Mouse (Mus musculus) yolk sac, embryonic 10.5 days (tissue): ENCODE measurements around the gene H2afv.
"Not testable (repeated sequence)": the region's sequence is repeated elsewhere in the genome, so short reads cannot be mapped to it uniquely, and the experiment has no call there.

Experiments used
- DNase-seq: peaks from one replicate; pipeline ENCODE4 v3.0.0-alpha.2; 2017; ENCODE audit warnings: low spot score

H2afv gene

DNA sequence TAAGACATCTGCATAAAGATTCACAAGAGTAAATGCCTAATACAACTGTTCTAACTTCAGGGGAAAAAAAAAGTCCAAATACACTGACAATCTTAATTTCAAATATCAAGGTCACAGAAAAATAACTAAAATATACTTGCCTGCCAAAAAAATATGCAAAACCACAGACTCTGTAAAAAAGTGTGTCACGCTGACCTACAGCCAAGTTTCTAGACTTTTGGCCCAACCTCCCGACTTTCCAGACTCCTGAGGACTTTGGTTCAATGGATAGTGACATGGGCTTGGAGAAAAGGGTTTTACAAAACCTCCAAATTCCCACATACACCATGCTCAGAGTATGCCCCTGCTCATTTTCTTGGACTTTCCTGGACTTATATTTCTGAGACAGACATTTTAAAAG is 24.3 kb upstream of the H2afv start:
- no peak for DNase-seq

DNA sequence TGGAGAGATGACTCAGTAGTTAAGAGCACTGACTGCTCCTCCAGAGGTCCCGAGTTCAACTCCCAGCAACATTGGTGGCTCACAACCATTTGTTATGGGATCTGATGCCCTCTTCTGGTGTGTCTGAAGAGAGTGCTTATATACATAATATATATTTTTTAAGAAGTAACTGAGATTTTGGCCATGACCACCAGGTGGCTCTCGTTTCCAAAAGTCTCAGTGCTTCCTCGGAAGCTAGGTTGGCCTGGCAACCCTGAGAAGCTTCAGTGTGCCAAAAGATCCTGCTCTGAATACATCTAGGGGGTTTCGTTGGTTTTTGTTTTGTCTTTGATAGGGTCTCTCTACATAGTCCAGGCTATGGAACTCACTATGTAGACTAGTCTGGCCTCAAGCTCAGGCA is 20.9 kb upstream of the H2afv start:
- DNase-seq = peak; percentile 40

DNA sequence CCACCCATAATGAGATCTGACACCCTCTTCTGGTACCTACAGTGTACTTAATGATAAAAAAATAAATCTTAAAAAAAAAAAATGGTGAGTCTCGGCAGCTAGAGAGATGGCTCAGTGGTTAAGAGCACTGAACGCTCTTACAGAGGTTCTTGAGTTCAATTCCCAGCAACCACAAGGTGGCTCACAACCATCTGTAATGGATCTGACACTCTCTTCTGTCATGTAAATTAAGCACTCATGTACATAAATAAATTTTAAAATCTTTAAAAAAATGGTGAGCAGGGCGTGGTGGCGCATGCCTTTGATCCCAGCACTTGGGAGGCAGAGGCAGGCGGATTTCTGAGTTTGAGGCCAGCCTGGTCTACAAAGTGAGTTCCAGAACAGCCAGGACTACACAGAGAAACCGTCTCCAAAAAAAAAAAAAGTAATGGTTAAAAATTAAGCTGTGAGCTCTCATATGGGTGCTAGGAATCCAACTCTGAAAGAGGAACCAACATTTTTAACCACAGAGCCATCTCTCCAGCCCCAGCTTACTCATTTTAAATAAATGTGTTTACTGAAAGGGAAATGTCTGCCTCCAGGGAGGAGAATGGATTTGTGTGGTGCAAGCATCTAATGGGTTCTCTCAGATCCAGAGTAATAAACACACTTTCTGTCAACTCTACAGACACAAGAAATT is 19.1 kb upstream of the H2afv start:
- no peak for DNase-seq

DNA sequence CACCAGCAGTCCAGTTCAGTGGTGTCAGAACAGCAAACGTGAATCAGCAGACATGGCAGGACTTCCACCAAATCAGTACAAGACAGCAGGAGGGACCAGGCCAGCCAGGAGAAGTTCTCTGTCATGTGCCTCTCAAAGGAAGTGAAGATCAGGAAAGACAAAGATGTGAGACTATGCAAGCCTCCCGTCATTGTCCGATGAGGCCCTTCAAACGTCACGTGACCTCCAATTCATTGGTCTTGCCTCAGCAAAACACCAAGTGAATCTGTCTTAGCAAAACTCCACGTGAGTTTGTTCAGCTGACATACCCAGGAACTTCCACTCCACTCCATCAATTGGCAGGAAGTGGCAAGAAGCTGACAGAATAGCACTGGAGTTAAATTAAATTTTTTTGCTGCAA is 11.8 kb upstream of the H2afv start:
- DNase-seq = no peak

GRCm38 (mm10) chr11:6448155-6448554 is 3.9 kb upstream of the H2afv start:
- DNase-seq = not testable (repeated sequence)

- no peak for DNase-seq
Observed at GRCm38 (mm10) chr11:6447493-6447892, 3.2 kb upstream of the H2afv start.

GRCm38 (mm10) chr11:6445951-6446350 is 1.7 kb upstream of the H2afv start:
- DNase-seq = no peak

DNA sequence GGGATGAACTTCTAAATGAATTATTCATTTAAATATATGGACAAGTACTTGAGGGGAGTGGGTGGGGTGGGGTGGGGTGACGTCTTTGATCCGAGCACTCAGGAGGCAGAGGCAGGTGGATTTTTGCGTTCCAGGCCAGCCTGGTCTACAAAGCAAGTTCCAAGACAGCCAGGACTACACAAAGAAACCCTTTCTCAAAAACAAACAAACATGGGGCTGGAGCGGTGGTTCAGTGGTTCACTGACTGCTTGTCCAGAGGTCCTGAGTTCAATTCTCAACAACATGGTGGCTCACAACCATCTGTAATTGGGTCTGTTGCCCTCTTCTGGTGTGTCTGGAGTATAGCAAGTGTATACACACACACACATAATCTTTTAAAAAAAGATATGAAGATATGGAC is 1.2 kb upstream of the H2afv start:
- DNase-seq = no peak

GRCm38 (mm10) chr11:6443727-6444076 is 541 bp downstream of the H2afv start:
- DNase-seq = no peak

DNA sequence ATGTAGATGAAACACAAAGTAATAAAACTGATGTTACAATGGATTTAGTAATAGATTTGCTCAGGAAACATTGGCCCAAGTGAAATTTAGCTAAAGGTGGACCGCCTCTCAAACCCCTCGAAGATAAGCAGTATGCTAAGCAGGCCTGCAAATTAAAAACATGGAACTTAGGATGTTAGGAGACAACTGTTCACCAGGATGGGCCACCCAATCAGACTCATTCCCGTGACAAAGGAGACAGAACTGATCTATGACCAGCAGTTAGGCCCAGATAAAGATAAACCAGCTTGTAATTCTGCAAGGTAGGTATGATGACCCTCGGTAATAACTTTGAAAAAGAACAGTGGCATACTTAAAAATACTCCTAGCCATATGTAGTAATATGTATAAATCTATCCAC is 1.1 kb downstream of the H2afv start:
- DNase-seq = no peak

DNA sequence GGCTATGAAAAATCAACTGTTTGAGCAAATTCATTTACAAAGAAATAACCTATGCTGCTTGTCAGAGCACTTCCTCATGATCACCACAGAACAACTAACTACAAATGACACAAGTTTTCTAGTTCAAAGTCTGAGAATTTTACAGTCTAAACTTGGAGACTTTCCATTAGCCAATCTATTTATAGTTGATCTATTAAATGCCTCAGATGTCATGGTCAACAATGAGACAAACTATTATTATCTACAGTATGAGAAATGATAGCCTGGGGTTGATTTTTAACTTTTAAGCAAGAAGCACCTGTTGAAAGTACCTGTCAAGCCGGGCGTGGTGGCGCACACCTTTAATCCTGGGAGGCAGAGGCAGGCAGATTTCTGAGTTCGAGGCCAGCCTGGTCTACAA is 1.7 kb downstream of the H2afv start:
- DNase-seq = no peak

GRCm38 (mm10) chr11:6440171-6440570 is 4.1 kb downstream of the H2afv start:
- no peak for DNase-seq

GRCm38 (mm10) chr11:6437667-6438066 is 6.6 kb downstream of the H2afv start:
- no peak for DNase-seq

GRCm38 (mm10) chr11:6436442-6436841 is 7.8 kb downstream of the H2afv start:
- DNase-seq = no peak

DNA sequence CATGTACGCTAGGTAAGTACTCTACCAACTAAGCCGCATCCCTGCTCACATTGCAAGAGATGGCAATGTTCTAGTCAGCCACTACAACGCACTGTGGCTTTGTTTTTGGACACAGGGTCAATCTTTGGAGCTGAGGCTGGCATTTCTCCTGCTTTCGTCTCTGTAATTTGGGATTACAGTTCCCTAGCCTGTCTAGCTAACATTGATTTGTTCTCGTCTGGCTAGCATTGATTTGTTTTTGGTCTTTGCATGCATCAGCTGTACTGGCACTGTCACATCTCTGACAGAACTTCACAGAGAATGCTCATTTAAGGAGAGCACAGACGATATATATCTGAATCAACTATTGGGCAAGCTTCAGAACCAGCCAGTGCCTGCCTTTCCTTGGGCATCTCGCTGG is 14.1 kb downstream of the H2afv start:
- DNase-seq = no peak

DNA sequence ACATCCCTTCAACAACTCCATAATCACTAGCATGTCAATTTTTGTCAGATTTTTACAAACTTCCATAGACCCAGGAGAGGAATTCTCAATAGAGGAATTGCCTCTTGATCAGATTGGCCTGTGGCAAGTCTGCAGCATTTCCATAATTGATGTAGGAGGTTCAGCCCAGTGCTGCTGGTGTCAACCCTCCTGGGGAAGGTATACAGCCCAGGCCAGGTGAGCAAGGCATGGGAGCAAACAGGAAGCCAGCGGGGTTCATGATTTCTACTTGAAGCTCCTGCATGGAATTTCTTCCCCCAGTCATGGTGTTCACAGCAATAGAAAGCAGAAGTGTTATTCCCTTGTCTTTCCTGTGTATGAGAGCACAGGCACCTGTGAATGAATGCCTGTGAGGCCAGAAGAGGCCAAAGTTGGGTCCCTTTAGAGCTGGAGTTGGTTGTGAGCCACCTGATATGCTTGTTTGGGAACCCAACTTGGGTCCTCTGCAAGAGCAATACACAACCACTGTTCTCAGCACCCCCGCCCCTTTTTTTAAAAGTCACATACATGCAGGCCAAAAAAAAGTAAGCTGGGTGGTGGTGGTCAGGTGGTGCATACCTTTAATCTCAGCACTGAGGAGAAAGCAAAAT is 23.4 kb downstream of the H2afv start:
- DNase-seq = no peak

DNA sequence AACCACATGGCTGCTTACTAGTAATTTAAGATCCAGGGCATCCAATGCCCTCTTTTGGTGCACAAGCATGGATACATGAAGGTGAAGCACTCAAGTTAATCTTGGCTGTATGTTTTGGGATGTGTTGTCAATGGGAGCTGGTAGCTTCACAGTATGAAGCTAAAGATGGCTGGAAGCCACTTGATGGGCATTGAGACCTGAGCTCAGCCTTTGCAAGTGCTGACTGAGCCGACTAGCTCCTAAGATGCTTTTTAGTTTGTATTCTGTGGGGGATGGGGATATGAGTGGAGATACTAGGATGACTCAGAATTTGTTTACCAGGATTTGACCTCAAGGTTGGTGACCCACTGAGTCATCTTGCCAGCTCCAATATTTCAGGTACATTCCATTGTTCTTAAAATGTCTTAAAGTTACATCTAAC is 23.9 kb downstream of the H2afv start:
- DNase-seq = peak; percentile 39

DNA sequence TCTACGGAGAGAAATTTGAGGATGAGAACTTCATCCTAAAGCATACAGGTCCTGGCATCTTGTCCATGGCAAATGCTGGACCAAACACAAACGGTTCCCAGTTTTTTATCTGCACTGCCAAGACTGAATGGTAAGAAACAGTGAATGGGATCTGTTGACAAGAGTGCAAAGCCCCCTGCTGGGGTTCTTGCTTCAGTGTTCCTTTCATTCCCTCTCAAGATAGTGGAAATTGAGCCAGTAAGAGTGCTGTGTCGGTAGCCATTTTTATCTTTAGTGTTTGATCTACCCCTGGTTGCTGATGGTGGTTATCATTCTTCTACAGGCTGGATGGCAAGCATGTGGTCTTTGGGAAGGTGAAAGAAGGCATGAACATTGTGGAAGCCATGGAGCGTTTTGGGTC is 25.1 kb downstream of the H2afv start:
- not testable (repeated sequence) for DNase-seq

DNA sequence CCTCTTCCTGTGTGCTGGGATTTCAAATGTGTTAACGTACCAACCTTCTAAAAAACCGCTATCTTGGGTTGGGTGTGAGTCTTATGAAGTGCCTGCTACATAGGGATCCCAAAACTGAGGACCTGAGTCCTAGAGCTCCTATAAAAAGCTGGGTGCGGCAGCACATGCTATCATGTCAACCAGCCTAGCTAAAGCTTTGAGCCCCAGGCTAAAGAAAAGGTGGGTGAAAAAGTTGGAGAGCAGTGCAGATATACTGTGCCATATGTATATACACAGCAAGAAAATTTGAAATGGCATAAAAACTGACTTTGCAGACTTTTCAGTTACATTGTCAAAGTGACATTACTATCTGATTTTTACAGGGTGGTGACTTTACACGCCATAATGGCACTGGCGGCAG is 25.5 kb downstream of the H2afv start:
- no peak for DNase-seq

DNA sequence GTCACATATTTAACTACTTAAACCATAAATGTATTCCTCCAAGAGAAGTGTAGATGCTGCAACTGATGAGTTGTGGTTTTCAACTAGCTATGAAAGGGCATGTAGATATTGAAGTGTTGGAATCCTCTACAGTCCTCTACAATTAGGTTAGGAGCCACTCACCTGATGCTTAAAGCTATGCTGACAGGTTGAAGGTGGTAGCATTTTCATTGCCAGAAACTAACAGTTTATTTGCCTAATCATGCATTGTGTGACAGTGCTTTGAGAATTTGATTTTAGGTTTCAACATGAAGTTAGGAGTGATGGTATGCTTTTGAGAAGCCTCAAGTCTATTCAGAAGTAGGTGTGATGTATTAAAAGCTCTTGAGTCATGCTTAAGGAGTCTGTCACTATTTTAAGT is 26.8 kb downstream of the H2afv start:
- DNase-seq = no peak

- no peak for DNase-seq
Observed at GRCm38 (mm10) chr11:6417069-6417468, 27.2 kb downstream of the H2afv start.

GRCm38 (mm10) chr11:6416405-6417034 is 27.7 kb downstream of the H2afv start:
- peak; percentile 79 for DNase-seq

DNA sequence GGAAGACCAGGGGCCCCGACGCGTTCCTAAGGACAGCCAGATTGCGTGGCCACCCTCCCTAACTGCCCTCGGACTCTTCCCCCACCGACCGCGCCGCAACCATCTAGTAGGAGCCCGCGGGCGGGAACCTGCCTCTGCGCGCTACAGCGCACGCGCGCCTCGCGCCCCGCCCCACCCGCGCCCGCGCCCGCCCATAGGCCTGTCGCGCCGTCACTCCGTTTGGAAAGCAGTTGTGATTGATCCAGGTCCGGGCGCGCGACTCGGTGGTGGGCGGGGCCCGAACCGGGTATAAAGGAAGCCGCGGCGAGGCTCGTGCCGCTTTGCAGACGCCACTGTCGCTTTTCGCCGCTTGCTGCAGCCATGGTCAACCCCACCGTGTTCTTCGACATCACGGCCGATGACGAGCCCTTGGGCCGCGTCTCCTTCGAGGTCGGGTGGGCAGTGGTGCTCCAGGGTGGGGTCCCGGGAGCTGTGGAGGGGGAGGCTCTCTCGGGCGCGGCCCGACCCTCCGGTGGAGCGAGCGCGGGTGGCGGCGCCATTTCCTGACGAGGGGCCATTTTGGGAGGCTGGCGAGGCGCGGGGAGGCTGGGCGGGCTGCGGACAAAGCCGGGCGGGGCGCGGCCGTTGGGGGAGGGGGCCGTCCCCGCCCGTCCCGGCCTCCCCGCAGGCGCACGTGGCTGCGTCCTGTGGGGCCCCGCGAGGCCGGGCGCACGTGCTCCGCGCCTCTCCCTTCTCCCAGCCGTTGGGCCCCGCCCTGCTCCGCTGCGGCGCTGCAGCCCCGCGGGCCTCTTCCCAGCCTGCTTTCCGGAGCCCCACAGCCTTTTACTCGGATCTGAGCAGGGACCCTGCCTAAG is 28.5 kb downstream of the H2afv start:
- peak; percentile 98 for DNase-seq
